Mouse (Mus musculus) CH12.LX (cell line): Measurements from ENCODE around the gene Abcb9. TPM values are rescaled to one million over a fixed set of nuclear protein-coding genes. Genes with fewer than 3 reads are reported as not detected.
A peak's percentile ranks its signal among the peaks of the same experiment; 100 is the strongest.

Source experiments
- DNase-seq: peaks from one replicate; pipeline ENCODE4 v3.0.0-alpha.2; 2013; ENCODE audit errors: extremely low read depth
- H3K27ac ChIP-seq: 2 replicates; pipeline ENCODE4 v1.5.1; 2012; ENCODE audit warnings: low read depth, mild to moderate bottlenecking, control low read depth, moderate library complexity; ENCODE audit not compliant: insufficient read depth
- H3K27me3 ChIP-seq: replicated peaks from 2 replicates; pipeline ENCODE3; 2012; ENCODE audit warnings: inconsistent platforms
- H3K36me3 ChIP-seq, 2 experiments: replicated peaks in 1 of 2; 2 replicates each; pipeline versions ENCODE3 to v1.6.1; 2012; ENCODE audit warnings: inconsistent platforms in 1 of 2, low read length in 1 of 2, mild to moderate bottlenecking in 1 of 2, mixed read lengths in 1 of 2, moderate library complexity in 1 of 2; ENCODE audit not compliant: control insufficient read depth in 1 of 2, insufficient read depth in 1 of 2
- H3K4me1 ChIP-seq, 2 experiments: 2 replicates each; pipeline ENCODE4 v1.6.1; 2012; ENCODE audit warnings: inconsistent platforms in 1 of 2, moderate library complexity in 1 of 2; ENCODE audit not compliant: insufficient read depth in 2 of 2, control insufficient read depth in 1 of 2
- H3K4me2 ChIP-seq: 2 replicates; pipeline ENCODE4 v1.6.1; 2012; ENCODE audit warnings: low read depth, mild to moderate bottlenecking, control low read depth; ENCODE audit not compliant: poor library complexity, insufficient read depth, severe bottlenecking
- H3K4me3 ChIP-seq, 3 experiments: fragments of 150-350 bp in 1 of 3; sonication (generic) in 1 of 3; replicated peaks in 1 of 3; 2 replicates each; pipeline versions ENCODE3 to v1.5.1; 2011 to 2012; ENCODE audit warnings: low read depth in 2 of 3, low read length in 2 of 3, mild to moderate bottlenecking in 2 of 3, moderate library complexity in 2 of 3, control low read depth in 1 of 3, improper control_type of control experiment in 1 of 3, inconsistent platforms in 1 of 3, mixed read lengths in 1 of 3; ENCODE audit not compliant: poor library complexity in 1 of 3
- H3K79me2 ChIP-seq: replicated peaks from 2 replicates; pipeline ENCODE4 v1.6.1; 2012; ENCODE audit warnings: mild to moderate bottlenecking, moderate library complexity; ENCODE audit not compliant: control insufficient read depth, poor library complexity, insufficient read depth, severe bottlenecking; ENCODE audit errors: extremely low read depth
- H3K9ac ChIP-seq: 2 replicates; pipeline ENCODE4 v1.6.1; 2012; ENCODE audit warnings: low read depth, mild to moderate bottlenecking, control low read depth, moderate library complexity; ENCODE audit not compliant: insufficient read depth
- H3K9me3 ChIP-seq: replicated peaks from 2 replicates; pipeline ENCODE3; 2012; ENCODE audit warnings: low read length, inconsistent platforms, mixed read lengths
- BHLHE40 ChIP-seq: IDR thresholded peaks from 2 replicates; pipeline ENCODE4 v1.6.1; 2011; ENCODE audit warnings: mild to moderate bottlenecking, low read depth, low read length, improper control_type of control experiment
- CHD1 ChIP-seq: IDR thresholded peaks from 2 replicates; pipeline ENCODE4 v1.6.1; 2012; ENCODE audit warnings: low read depth, low read length, improper control_type of control experiment, inconsistent platforms
- CTCF ChIP-seq, 2 experiments: IDR thresholded peaks in 1 of 2; conservative IDR thresholded peaks in 1 of 2; 2 replicates each; pipeline ENCODE4 v1.5.1; 2011 to 2012; ENCODE audit warnings: low read depth in 2 of 2, low read length in 2 of 2, improper control_type of control experiment in 1 of 2, inconsistent platforms in 1 of 2, mild to moderate bottlenecking in 1 of 2, moderate library complexity in 1 of 2
- ELF1 ChIP-seq: IDR thresholded peaks from 2 replicates; pipeline ENCODE4 v1.6.1; 2014; ENCODE audit warnings: low read depth, mild to moderate bottlenecking, inconsistent platforms, low read length, improper control_type of control experiment
- EP300 ChIP-seq: IDR thresholded peaks from 2 replicates; pipeline ENCODE4 v1.6.1; 2011; ENCODE audit warnings: low read length, improper control_type of control experiment
- ETS1 ChIP-seq: conservative IDR thresholded peaks from 2 replicates; pipeline ENCODE4 v1.6.1; 2012; ENCODE audit warnings: low read depth, mild to moderate bottlenecking, inconsistent platforms, low read length, improper control_type of control experiment, moderate library complexity
- GABPA ChIP-seq: IDR thresholded peaks from 2 replicates; pipeline ENCODE4 v1.6.1; 2012; ENCODE audit warnings: low read depth, low read length, improper control_type of control experiment, inconsistent platforms; ENCODE audit not compliant: insufficient replicate concordance
- HCFC1 ChIP-seq: IDR thresholded peaks from 2 replicates; pipeline ENCODE4 v1.6.1; 2012; ENCODE audit warnings: low read depth, mild to moderate bottlenecking, inconsistent platforms, low read length, improper control_type of control experiment
- IRF4 ChIP-seq: IDR thresholded peaks from 2 replicates; pipeline ENCODE4 v1.6.1; 2014; ENCODE audit warnings: low read depth, mild to moderate bottlenecking, inconsistent platforms, low read length, improper control_type of control experiment
- JUN ChIP-seq: IDR thresholded peaks from 2 replicates; pipeline ENCODE4 v1.6.1; 2011; ENCODE audit warnings: low read depth, mild to moderate bottlenecking, low read length, improper control_type of control experiment, moderate library complexity; ENCODE audit not compliant: insufficient read depth
- JUND ChIP-seq: conservative IDR thresholded peaks from 2 replicates; pipeline ENCODE4 v1.6.1; 2011; ENCODE audit warnings: low read depth, low read length, improper control_type of control experiment
- KAT2A ChIP-seq: IDR thresholded peaks from 2 replicates; pipeline ENCODE4 v1.6.1; 2012; ENCODE audit warnings: low read length, improper control_type of control experiment, inconsistent platforms; ENCODE audit not compliant: insufficient replicate concordance
- MAFK ChIP-seq: IDR thresholded peaks from 2 replicates; pipeline ENCODE4 v1.6.1; 2011; ENCODE audit warnings: low read length, improper control_type of control experiment; ENCODE audit not compliant: insufficient replicate concordance
- MAX ChIP-seq: IDR thresholded peaks from 2 replicates; pipeline ENCODE4 v1.6.1; 2011; ENCODE audit warnings: low read length, improper control_type of control experiment
- MEF2A ChIP-seq: IDR thresholded peaks from 2 replicates; pipeline ENCODE4 v1.6.1; 2014; ENCODE audit warnings: low read depth, mild to moderate bottlenecking, inconsistent platforms, low read length, improper control_type of control experiment, borderline replicate concordance
- MXI1 ChIP-seq: IDR thresholded peaks from 2 replicates; pipeline ENCODE4 v1.6.1; 2011; ENCODE audit warnings: mild to moderate bottlenecking, low read depth, low read length, improper control_type of control experiment
- MYC ChIP-seq: IDR thresholded peaks from 2 replicates; pipeline ENCODE4 v1.6.1; 2011; ENCODE audit warnings: low read depth, mild to moderate bottlenecking, improper control_type of control experiment, low read length
- NELFE ChIP-seq: IDR thresholded peaks from 2 replicates; pipeline ENCODE4 v1.6.1; 2011; ENCODE audit warnings: low read depth, low read length, improper control_type of control experiment
- NRF1 ChIP-seq: IDR thresholded peaks from 2 replicates; pipeline ENCODE4 v1.6.1; 2014; ENCODE audit warnings: low read depth, mild to moderate bottlenecking, inconsistent platforms, low read length, improper control_type of control experiment, moderate library complexity
- PAX5 ChIP-seq: IDR thresholded peaks from 2 replicates; pipeline ENCODE4 v1.6.1; 2012; ENCODE audit warnings: low read length, inconsistent platforms, mixed read lengths
- POLR2A ChIP-seq: IDR thresholded peaks from 2 replicates; pipeline ENCODE4 v1.6.1; 2011; ENCODE audit warnings: low read depth, mild to moderate bottlenecking, improper control_type of control experiment, low read length
- POLR2AphosphoS2 ChIP-seq: IDR thresholded peaks from 2 replicates; pipeline ENCODE4 v1.6.1; 2011; ENCODE audit warnings: low read depth, low read length, improper control_type of control experiment
- RAD21 ChIP-seq: IDR thresholded peaks from 2 replicates; pipeline ENCODE4 v1.6.1; 2011; ENCODE audit warnings: low read depth, mild to moderate bottlenecking, low read length, improper control_type of control experiment, moderate library complexity
- RCOR1 ChIP-seq: conservative IDR thresholded peaks from 2 replicates; pipeline ENCODE4 v1.6.1; 2012; ENCODE audit warnings: low read depth, mild to moderate bottlenecking, inconsistent platforms, low read length, improper control_type of control experiment
- SIN3A ChIP-seq: IDR thresholded peaks from 2 replicates; pipeline ENCODE4 v1.6.1; 2012; ENCODE audit warnings: low read length, improper control_type of control experiment, inconsistent platforms
- SMC3 ChIP-seq: IDR thresholded peaks from 2 replicates; pipeline ENCODE4 v1.6.1; 2011; ENCODE audit warnings: low read depth, low read length, improper control_type of control experiment
- TCF12 ChIP-seq: IDR thresholded peaks from 2 replicates; pipeline ENCODE4 v1.6.1; 2014; ENCODE audit warnings: low read depth, mild to moderate bottlenecking, inconsistent platforms, low read length, improper control_type of control experiment
- UBTF ChIP-seq: IDR thresholded peaks from 2 replicates; pipeline ENCODE4 v1.6.1; 2012; ENCODE audit warnings: low read depth, mild to moderate bottlenecking, inconsistent platforms, low read length, improper control_type of control experiment, moderate library complexity
- USF1 ChIP-seq: IDR thresholded peaks from 2 replicates; pipeline ENCODE4 v1.6.1; 2014; ENCODE audit warnings: low read depth, mild to moderate bottlenecking, inconsistent platforms, low read length, improper control_type of control experiment
- USF2 ChIP-seq: conservative IDR thresholded peaks from 2 replicates; pipeline ENCODE4 v1.6.1; 2011; ENCODE audit warnings: low read depth, low read length, improper control_type of control experiment
- ZC3H11A ChIP-seq: IDR thresholded peaks from 2 replicates; pipeline ENCODE4 v1.6.1; 2012; ENCODE audit warnings: low read depth, mild to moderate bottlenecking, inconsistent platforms, low read length, improper control_type of control experiment
- ZKSCAN1 ChIP-seq: IDR thresholded peaks from 2 replicates; pipeline ENCODE4 v1.6.1; 2012; ENCODE audit warnings: low read depth, inconsistent platforms, low read length, improper control_type of control experiment, borderline replicate concordance
- ZNF384 ChIP-seq: IDR thresholded peaks from 2 replicates; pipeline ENCODE4 v1.6.1; 2012; ENCODE audit warnings: low read depth, low read length, improper control_type of control experiment, inconsistent platforms
- dilution Hi-C: fragments of 300-500 bp; cut with MboI; formaldehyde crosslinking; loops from 2 replicates; pipeline ENCODE4 v1.14.3; 2020; ENCODE audit warnings: low sequenced_read_pairs; ENCODE audit not compliant: extremely low pct_unique_long_range_greater_than_20kb, extremely low pct_ligation_motif_present
- in situ Hi-C: fragments of 300-500 bp; cut with MboI; formaldehyde crosslinking; loops from 3 replicates; pipeline ENCODE4 v1.14.3; 2019; ENCODE audit warnings: low sequenced_read_pairs, low pct_ligation_motif_present, low pct_unique_long_range_greater_than_20kb, mixed read lengths
- polyA plus RNA-seq: library from polyadenylated mRNA; unstranded; fragments of >175 nt; gene quantifications from 2 replicates; pipeline ENCODE4 v1.2.1, GENCODE M21; 2012; ENCODE audit warnings: low read depth; ENCODE audit not compliant: insufficient read length
- total RNA-seq, 2 experiments: library from RNA; depleted of rRNA; stranded (reverse); fragments of 300-350 nt in 1 of 2; fragments of >200 nt in 1 of 2; gene quantifications; 2 replicates each; pipeline ENCODE4 v1.2.3; 2012 to 2014

Abcb9 gene
- total and polyA plus RNA-seq, 3 experiments, result 0.44 to 1.4 (median 0.98) TPM

- TF ChIP-seq MYC (peak; percentile 15; the same call in 1 of the 2 replicates), GABPA (no peak), RCOR1 (no peak), TCF12 (peak; percentile 56), ZC3H11A (no peak), CTCF (conservative IDR thresholded peaks at IDR 0.05 in 1 of 2, IDR thresholded peaks at IDR 0.05 in 1 of 2; ENCODE audit: low read depth in 2 of 2, low read length in 2 of 2) (peak in 1 of 2 experiments; percentile 65; a peak in 2 of 4 replicates), NRF1 (peak; percentile 69), RAD21 (no peak; the same call in none of the 2 replicates), MEF2A (peak; percentile 68), USF1 (peak; percentile 95), BHLHE40 (peak; percentile 92), MAFK (0 out of 2 replicates have a peak, but pooled peaks have one; percentile 10), POLR2A (peak; percentile 66), UBTF (no peak), MAX (peak; percentile 95), SIN3A (peak; percentile 99), JUN (no peak)
Measured at GRCm38 (mm10) chr5:124111742-124112497, 16.3 kb upstream of the Abcb9 start, which contains the start of gene Ogfod2 (continued).

- Histone ChIP-seq H3K36me3 (peaks cover 14 to 21% of the 10 kb centered on the region in 2 experiments), H3K79me2 (peaks cover 1% of the 10 kb centered on the region)
- DNase-seq, result peak; percentile 72
- TF ChIP-seq EP300 (no peak), KAT2A (no peak), ZNF384 (no peak), JUND (no peak), ETS1 (no peak), USF2 (no peak), ZC3H11A (no peak), POLR2AphosphoS2 (no peak), IRF4 (no peak), CHD1 (no peak), RAD21 (peak; percentile 14), SMC3 (peak; percentile 40), USF1 (no peak), JUN (no peak), ZKSCAN1 (no peak), HCFC1 (no peak; the same call in 1 of the 2 replicates), NELFE (no peak), NRF1 (no peak), ELF1 (peak; percentile 71), MAFK (no peak), MYC (0 out of 2 replicates have a peak, but pooled peaks have one; percentile 10), MXI1 (no peak), CTCF (conservative IDR thresholded peaks at IDR 0.05 in 1 of 2, IDR thresholded peaks at IDR 0.05 in 1 of 2; ENCODE audit: low read depth in 2 of 2, low read length in 2 of 2) (peak; percentile 80 to 99), BHLHE40 (no peak), TCF12 (no peak), UBTF (no peak), MEF2A (no peak; the same call in 1 of the 2 replicates), PAX5 (no peak)
Measured at GRCm38 (mm10) chr5:124111077-124111741, 15.6 kb upstream of the Abcb9 start.

More at GRCm38 (mm10) chr5:124111077-124111741, 15.6 kb upstream of the Abcb9 start:
- Histone ChIP-seq H3K9ac (peak overlapping the region; percentile 80), H3K4me3 (peak overlapping the region; percentile 88 to 99 (median 96)), H3K27ac (peak overlapping the region; percentile 83), H3K4me2 (peak overlapping the region; percentile 52), H3K9me3 (no peaks in the 10 kb centered on the region), H3K27me3 (no peaks in the 10 kb centered on the region), H3K4me1 (peaks cover 4 to 22% of the 10 kb centered on the region in 2 experiments; a peak in 2 of 4 replicates)
- dilution Hi-C loops, result no loop called here
- in situ Hi-C loops, result no loop called here
